Mouse (Mus musculus) limb, embryonic 12.5 days (tissue): ENCODE measurements at regions not wholly inside any gene's neighbourhood (a gene's known extent, or its start where the extent isn't known, plus 50 kb on each side); places are given as distances from the start of the nearest gene placed in this dataset.

Experiments
- ATAC-seq: fragments of 200-750 bp; cut with Nextera tagmentation; 2 replicates; pipeline ENCODE4 v1.8.0; 2017; ENCODE audit warnings: low read depth, moderate TSS enrichment; ENCODE audit not compliant: insufficient number of reproducible peaks, insufficient read depth, low FRiP score, low TSS enrichment
- H3K27ac ChIP-seq: fragments of 300-500 bp; sonication (generic); 2 replicates; pipeline ENCODE4 v1.5.1; 2016; ENCODE audit warnings: mild to moderate bottlenecking, moderate library complexity
- H3K27me3 ChIP-seq: fragments of 300-500 bp; sonication (generic); 2 replicates; pipeline ENCODE4 v1.6.1; 2016; ENCODE audit warnings: mild to moderate bottlenecking, moderate library complexity
- H3K36me3 ChIP-seq: fragments of 300-500 bp; sonication (generic); 2 replicates; pipeline ENCODE4 v1.6.1; 2016; ENCODE audit warnings: mild to moderate bottlenecking, moderate library complexity
- H3K4me1 ChIP-seq: fragments of 300-500 bp; sonication (generic); replicated peaks from 2 replicates; pipeline ENCODE4 v1.6.1; 2016
- H3K4me2 ChIP-seq: fragments of 300-500 bp; sonication (generic); 2 replicates; pipeline ENCODE4 v1.6.1; 2016; ENCODE audit warnings: mild to moderate bottlenecking, moderate library complexity
- H3K4me3 ChIP-seq: fragments of 300-500 bp; sonication (generic); replicated peaks from 2 replicates; pipeline ENCODE4 v1.5.1; 2016; ENCODE audit warnings: mild to moderate bottlenecking
- H3K9ac ChIP-seq: fragments of 300-500 bp; sonication (generic); replicated peaks from 2 replicates; pipeline ENCODE4 v1.6.1; 2016; ENCODE audit warnings: mild to moderate bottlenecking, moderate library complexity
- H3K9me3 ChIP-seq: fragments of 300-500 bp; sonication (generic); 2 replicates; pipeline ENCODE4 v1.6.1; 2016; ENCODE audit warnings: mild to moderate bottlenecking, moderate library complexity
- WGBS: fragments of 180-500 bp; shearing (Covaris S2); methylation state at CpG from one replicate; pipeline ENCODE4 v1.1.7; 2016; 5-methylcytosine and 5-hydroxymethylcytosine counted together

DNA sequence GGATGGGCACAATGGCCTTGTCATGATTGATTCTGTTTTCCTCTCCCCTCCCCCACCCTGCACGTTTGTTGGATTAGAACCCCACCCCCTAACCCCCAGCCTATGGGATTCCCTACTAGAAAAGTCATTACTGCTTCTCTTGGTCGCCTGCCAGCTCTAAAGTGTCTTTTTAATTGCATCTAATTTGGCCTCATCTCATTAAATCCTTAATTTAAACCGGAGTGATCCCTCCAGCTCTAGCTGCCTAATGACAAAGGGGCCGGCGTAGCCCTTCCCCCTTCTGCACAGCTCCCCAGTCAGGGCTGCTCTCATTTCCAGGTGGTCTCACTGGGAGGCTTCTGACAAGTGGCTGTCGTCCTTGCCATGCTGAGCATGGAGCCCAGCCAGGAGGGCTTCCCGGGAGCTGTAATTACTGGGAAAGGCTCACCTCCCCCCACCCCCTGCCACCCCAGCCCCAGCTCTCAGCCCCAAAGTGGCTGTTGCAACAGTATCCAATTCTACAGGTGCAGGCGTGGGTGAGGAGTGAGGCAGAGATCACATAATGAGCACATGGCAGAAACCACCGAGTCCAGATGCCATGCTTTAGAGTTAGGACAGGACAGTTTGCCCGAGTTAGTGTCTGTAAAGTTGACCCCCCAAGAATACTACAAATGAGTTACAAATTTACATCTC, 84.8 kb upstream of the Aldh1b1 start:
- WGBS: 5% methylated on average over 10 of the region's 10 CpGs
- H3K27me3 ChIP-seq: no peaks in the 10 kb centered on the region
- peaks cover 15% of the 10 kb centered on the region for H3K4me1 ChIP-seq
- H3K4me2 ChIP-seq: no peak overlapping the region; the same call in 1 of the 2 replicates
- no peak for ATAC-seq
- H3K4me3 ChIP-seq: no peak overlapping the region
- no peaks in the 10 kb centered on the region for H3K9me3 ChIP-seq
- no peak overlapping the region for H3K9ac ChIP-seq
- no peak overlapping the region for H3K27ac ChIP-seq
- H3K36me3 ChIP-seq: no peaks in the 10 kb centered on the region

DNA sequence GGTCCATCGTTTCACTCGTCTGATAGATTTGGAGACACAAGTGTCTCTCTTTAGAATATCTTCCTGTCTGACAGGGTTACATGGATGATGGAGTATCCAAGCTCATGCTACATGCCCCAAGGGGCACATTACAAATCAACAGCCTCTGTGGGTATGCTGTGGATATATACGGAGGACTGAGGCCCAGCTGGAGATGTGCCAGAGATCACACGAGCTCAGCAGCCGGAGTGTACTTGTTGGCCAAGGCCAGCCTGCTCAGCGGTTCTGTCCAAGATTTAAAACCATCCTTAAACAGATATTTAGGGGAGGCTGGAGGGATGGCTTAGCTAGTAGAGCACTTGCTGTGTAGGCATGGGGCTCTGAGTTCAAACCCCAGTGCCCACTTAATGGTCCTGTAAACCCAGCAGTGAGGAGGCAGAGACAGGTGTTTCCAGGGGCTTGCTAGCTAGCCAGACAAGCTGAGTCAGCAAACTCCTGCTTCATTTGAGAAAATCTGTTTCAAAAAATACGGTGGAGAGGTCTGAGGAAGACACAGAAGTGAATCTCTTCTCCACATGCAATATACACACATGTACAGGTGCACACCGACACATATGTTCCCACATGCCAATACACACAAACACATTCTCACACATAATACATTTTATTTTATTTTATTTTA, 85.6 kb upstream of the Aldh1b1 start:
- Histone ChIP-seq H3K9me3 (no peaks in the 10 kb centered on the region), H3K9ac (no peak overlapping the region), H3K4me3 (no peak overlapping the region), H3K27me3 (no peaks in the 10 kb centered on the region), H3K4me2 (no peak overlapping the region), H3K36me3 (no peaks in the 10 kb centered on the region), H3K27ac (no peak overlapping the region), H3K4me1 (peaks cover 15% of the 10 kb centered on the region)
- 54% methylated on average over 8 of the region's 8 CpGs for WGBS
- no peak for ATAC-seq

DNA sequence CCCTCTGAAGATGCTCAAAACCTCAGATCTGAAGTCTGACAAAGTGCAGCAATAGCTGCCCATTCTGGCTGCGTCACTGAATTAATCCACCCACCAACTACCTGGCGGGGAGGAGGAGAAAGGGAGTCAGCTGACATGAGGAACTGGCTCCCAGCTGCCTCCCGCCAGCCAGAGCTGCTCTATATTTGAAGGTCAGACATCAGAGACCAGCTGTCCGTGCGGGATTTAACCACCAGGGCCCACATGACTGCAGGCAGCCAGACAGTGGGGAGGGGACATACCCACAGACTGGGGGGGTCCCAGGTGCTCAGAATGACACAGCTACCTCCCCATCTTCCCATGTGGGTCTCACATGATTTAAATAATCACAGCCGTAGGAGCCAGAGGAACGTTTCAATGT, 94.8 kb upstream of the Aldh1b1 start:
- Histone ChIP-seq H3K4me2 (no peak overlapping the region), H3K9ac (no peak overlapping the region), H3K36me3 (no peaks in the 10 kb centered on the region), H3K4me3 (no peak overlapping the region), H3K27ac (no peak overlapping the region), H3K9me3 (no peaks in the 10 kb centered on the region), H3K27me3 (peaks cover 12% of the 10 kb centered on the region; the same call in 1 of the 2 replicates), H3K4me1 (no peaks in the 10 kb centered on the region)
- WGBS: 53% methylated on average over 7 of the region's 7 CpGs
- no peak for ATAC-seq

DNA sequence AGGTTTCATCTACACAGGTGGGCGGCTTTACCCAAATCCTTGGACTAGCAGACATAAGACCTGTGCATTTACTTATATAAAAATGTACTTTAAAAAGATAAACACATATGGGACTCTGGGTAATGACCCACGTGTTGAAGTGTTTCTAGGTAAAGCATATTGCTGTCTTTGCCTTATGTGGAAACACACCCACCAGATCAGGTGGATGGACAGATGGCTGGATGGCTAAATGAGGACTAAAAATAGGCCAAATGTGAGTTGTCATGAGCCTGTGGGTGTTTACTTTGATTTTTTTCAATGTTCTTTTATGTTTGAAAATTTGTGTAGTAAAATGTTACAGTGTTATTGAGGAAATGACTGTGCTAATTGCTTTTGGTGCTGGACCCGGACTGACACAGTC, 99.2 kb upstream of the Aldh1b1 start:
- H3K9ac ChIP-seq: no peak overlapping the region
- peaks cover 9% of the 10 kb centered on the region for H3K27me3 ChIP-seq
- no peak overlapping the region for H3K4me2 ChIP-seq
- WGBS: 75% methylated on average over 3 of the region's 3 CpGs
- no peaks in the 10 kb centered on the region for H3K9me3 ChIP-seq
- no peaks in the 10 kb centered on the region for H3K4me1 ChIP-seq
- no peaks in the 10 kb centered on the region for H3K36me3 ChIP-seq
- H3K27ac ChIP-seq: no peak overlapping the region
- ATAC-seq: no peak
- H3K4me3 ChIP-seq: no peak overlapping the region

DNA sequence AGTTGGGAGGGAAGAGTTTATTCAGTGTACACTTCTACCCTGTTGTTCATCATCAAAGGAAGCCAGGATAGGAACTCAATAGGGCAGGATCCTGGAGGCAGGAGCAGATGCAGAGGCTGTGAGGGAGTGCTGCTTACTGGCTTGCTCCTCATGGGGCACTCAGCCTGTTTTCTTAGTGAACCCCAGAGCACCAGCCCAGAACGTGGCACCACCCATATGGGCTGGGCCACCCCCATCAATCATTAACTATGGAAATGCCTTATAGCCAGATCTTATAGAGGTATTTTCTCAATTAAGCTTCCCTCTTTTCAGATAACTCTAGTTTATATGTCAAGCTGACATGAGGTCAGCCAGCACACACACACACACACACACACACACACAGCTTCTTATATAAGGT, 103.6 kb upstream of the Aldh1b1 start:
- ATAC-seq: no peak
- H3K27ac ChIP-seq: no peak overlapping the region
- peaks cover under 1% of the 10 kb centered on the region for H3K27me3 ChIP-seq
- no peaks in the 10 kb centered on the region for H3K9me3 ChIP-seq
- no peak overlapping the region for H3K4me3 ChIP-seq
- H3K36me3 ChIP-seq: no peaks in the 10 kb centered on the region
- H3K9ac ChIP-seq: no peak overlapping the region
- WGBS: 34% methylated on average over 1 of the region's 1 CpGs
- H3K4me1 ChIP-seq: no peaks in the 10 kb centered on the region
- H3K4me2 ChIP-seq: no peak overlapping the region

DNA sequence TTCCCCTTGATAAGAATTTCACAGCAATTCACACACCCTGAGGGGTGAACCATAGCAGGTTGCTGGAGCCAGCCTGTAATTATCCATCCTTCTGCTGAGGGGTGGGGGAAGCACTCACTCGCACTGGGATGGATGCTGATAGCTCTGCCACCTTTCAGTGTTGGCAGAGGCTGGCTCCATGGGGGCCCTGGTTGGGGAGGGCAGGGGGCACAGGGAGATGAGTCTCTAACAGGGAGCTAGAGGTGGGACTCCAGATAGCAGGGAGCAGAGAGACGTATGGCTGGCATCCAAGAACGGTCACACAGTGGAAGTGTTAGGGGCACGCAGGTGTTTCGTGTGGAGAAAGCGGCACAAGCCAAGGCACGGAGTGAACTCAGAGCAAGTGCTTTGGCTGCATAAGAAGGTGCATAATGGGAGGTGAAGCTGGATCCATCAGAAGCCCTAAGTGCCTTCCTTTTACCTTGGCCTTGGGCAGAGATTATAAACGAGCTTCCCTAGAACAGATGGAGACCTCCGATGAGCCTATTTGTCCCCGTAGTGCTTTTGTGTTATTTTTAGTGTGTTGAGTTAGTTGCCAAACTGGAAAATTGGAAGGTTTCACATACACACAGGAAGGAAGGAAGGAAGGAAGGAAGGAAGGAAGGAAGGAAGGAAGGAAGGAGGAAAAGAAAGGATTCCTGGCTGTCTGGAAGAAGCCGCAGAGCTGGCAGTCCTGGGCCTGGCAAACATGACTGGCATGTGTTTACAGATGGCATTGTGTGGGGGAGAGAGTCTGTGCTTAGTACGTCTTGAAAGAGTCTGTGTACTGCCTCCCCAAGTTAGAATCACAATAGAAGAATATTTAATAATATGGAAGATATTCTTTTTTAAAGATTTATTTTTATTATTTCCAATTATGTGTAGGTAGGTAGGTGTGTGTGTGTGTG, 108.6 kb upstream of the Aldh1b1 start:
- Histone ChIP-seq H3K27me3 (peaks cover 15% of the 10 kb centered on the region), H3K9ac (no peak overlapping the region), H3K27ac (no peak overlapping the region), H3K4me1 (no peaks in the 10 kb centered on the region), H3K9me3 (no peaks in the 10 kb centered on the region), H3K4me2 (no peak overlapping the region), H3K36me3 (no peaks in the 10 kb centered on the region), H3K4me3 (no peak overlapping the region)
- ATAC-seq: no peak
- 71% methylated on average over 12 of the region's 12 CpGs for WGBS

DNA sequence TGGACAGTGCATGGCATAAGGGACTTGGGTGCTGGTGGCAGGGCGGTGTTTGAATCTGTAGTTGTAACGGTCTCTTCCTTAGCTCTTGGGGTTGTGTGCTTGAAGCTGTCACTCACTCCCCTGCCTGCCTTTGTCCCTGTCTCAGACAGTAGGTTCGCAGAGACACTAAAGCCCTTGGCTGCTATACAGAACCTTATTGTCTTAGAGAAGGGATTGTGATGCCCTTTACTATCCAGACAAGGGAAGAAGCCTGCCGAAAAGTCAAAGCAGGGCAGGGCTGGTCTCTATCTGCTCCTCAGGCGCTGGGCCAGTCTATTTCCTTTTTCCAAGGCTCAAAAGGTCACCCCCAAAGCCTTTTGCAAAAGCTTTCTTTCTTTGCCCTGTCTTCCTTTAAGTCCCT, 109.2 kb upstream of the Aldh1b1 start:
- Histone ChIP-seq H3K27ac (no peak overlapping the region), H3K9ac (no peak overlapping the region), H3K4me1 (no peaks in the 10 kb centered on the region), H3K27me3 (peaks cover 15% of the 10 kb centered on the region), H3K36me3 (no peaks in the 10 kb centered on the region), H3K4me2 (no peak overlapping the region), H3K4me3 (no peak overlapping the region), H3K9me3 (no peaks in the 10 kb centered on the region)
- WGBS: 50% methylated on average over 5 of the region's 5 CpGs
- no peak for ATAC-seq

DNA sequence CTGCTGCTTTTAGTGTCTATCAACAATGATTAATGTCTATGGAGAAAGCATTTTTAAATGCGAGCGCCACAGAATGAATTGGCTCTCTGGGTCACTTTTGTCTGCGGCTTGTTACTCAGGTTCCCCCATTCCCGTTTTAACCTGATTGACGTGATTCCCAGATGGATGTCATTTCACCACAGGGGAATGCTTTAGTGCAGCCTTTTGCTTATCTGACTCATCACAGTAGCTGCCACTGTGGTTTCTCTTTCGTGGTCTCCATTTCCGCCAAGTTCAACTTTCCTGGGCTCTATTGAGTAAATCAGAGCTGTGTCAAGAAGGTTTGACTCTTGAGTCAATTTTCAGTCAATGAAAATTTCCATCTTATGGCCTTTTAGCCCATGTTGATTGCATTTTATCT, 110.6 kb upstream of the Aldh1b1 start:
- no peak overlapping the region for H3K4me2 ChIP-seq
- no peak overlapping the region for H3K27ac ChIP-seq
- no peak overlapping the region for H3K4me3 ChIP-seq
- WGBS: 77% methylated on average over 7 of the region's 7 CpGs
- H3K4me1 ChIP-seq: no peaks in the 10 kb centered on the region
- H3K27me3 ChIP-seq: peaks cover 15% of the 10 kb centered on the region
- no peaks in the 10 kb centered on the region for H3K9me3 ChIP-seq
- ATAC-seq: no peak
- no peaks in the 10 kb centered on the region for H3K36me3 ChIP-seq
- no peak overlapping the region for H3K9ac ChIP-seq

DNA sequence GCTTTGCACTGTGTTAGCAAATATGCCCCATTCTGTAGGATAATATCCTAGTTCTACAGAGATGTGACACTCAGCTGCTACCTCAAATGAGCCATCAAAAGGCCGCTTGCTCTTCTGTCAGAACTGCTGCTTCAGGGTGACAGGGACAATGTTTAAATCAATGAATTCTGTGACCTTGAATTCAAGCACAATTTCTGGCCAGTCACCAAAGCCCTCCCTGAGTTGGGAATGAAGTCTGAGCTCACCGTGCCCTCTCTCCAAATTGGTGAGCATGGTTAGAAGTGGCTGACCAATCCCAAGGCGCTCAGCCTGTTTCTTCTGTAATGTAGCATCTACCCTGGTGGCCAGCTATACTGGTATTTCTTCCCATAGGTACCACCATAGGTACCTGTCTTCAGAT, 113.8 kb upstream of the Aldh1b1 start:
- Histone ChIP-seq H3K4me2 (no peak overlapping the region), H3K36me3 (no peaks in the 10 kb centered on the region), H3K4me1 (no peaks in the 10 kb centered on the region), H3K27ac (no peak overlapping the region), H3K9ac (no peak overlapping the region), H3K9me3 (no peaks in the 10 kb centered on the region), H3K27me3 (peaks cover 12% of the 10 kb centered on the region), H3K4me3 (no peak overlapping the region)
- 82% methylated on average over 3 of the region's 3 CpGs for WGBS
- ATAC-seq: no peak

DNA sequence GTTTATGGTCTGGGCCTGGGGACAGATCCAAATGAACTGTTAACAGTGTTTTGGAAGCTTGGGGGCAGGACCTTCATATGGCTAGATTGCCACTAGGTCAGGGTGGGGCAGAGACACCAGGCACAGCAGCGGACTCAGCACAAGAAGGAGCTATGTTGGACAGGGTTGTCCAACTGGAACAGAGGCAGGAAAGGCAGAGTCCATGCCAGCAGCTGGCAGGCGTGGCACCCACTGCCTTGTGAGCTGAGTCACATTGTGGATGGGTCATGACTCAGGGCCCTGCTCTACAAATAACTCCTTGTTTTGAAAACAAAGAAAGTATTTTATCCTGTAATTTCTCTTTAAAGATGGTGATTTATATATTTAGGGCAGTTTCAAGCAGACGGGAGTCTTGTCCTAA, 115.6 kb upstream of the Aldh1b1 start:
- ATAC-seq: no peak
- Histone ChIP-seq H3K27ac (no peak overlapping the region), H3K4me2 (no peak overlapping the region), H3K36me3 (no peaks in the 10 kb centered on the region), H3K4me1 (no peaks in the 10 kb centered on the region), H3K9ac (no peak overlapping the region), H3K9me3 (no peaks in the 10 kb centered on the region), H3K27me3 (no peaks in the 10 kb centered on the region), H3K4me3 (no peak overlapping the region)
- WGBS: 79% methylated on average over 3 of the region's 3 CpGs

DNA sequence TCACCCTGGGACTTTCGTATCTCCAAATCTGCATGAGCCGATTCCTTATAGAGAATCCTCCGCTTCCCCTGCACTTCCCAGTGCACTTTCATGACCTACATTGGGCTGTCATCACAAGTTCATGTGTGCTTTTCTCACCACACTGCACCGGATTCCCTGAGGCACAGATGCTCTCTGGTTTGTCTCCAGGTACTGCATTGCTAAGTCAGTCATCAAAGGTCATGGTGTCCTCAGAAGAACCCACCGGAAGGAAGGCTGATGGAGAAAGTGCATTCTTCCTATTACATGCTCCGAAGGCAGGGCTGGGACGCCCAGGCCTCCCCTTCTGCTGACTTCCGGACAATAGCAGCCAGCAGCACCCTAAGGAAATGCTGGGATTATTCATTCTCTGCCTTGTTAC, 116.1 kb upstream of the Aldh1b1 start:
- H3K9ac ChIP-seq: no peak overlapping the region
- H3K4me2 ChIP-seq: no peak overlapping the region
- H3K4me3 ChIP-seq: no peak overlapping the region
- H3K9me3 ChIP-seq: no peaks in the 10 kb centered on the region
- no peaks in the 10 kb centered on the region for H3K27me3 ChIP-seq
- no peak overlapping the region for H3K27ac ChIP-seq
- 87% methylated on average over 8 of the region's 8 CpGs for WGBS
- ATAC-seq: no peak
- H3K4me1 ChIP-seq: no peaks in the 10 kb centered on the region
- no peaks in the 10 kb centered on the region for H3K36me3 ChIP-seq
